ENCODE assay signal across 29 mouse cellular contexts in the genomic region with DNA sequence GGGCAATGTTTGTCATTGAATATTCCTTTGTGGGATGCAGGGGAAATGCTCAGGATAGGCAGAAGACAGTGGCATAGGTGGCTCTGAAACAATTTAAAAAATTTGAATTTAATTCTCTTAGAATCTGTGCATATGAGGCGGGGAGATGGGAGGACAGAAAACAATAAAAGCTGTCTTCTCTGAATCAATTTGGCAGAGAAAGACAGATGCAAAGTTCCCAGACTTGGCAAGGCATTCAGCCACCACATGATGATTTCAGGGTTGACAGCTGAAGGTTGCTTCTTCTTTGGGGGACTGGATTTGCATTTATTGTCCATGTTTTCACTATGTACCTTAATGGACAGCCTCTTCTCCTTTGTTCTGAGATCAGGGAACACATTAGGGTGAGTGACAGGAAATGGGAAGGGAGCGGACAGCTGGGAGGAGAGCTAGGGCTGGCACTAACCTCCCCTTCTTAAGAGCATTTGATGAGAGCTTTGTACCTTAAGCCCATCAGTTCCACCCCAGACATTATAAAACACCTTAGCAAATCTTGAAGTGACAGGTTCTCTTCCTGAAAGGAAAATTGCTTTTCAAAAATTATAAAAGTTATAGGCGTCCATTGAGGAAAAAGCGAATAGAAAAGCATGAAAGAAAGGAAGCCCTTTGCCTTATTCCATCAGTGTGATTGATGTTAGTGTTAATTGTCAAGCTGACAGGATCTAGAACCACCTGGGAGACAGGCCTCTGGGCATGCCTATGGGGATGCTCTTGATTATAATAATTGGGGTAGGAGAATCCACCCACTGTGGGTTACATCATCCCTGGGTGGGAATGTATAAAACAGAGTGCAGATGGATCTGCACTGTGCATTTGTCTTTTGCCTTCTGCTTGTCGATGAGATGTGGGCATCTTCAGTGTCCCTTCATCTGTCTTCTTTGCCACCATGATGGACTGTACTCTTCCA.
A peak's percentile ranks its signal among the peaks of the same experiment; 100 is the strongest.
DNase-seq lines count a peak whose midpoint lies in the region; ATAC-seq lines count a peak whose summit lies in the region.
"Had no signal": no experiment of that assay in that cellular context is flagged by ENCODE, and none has a peak within 500 bp of the region (broad histone marks: within the 10 kb centered on the region; RNA-seq: fewer than 3 reads in every experiment).

No protein-coding gene starts in this region.

- H3K4me2 ChIP-seq in forebrain, embryonic 16.5 days (ENCODE audit: low read length) = no peak overlapping the region
- H3K4me2 ChIP-seq in forebrain, embryonic 11.5 days (ENCODE audit: low read depth, low read length, severe bottlenecking) = no peak overlapping the region
- H3K4me2 ChIP-seq in midbrain, embryonic 12.5 days (replicated peaks) = no peak overlapping the region
- no peak overlapping the region for H3K4me2 ChIP-seq in midbrain, embryonic 11.5 days
- H3K4me2 ChIP-seq: heart, embryonic 11.5 days; kidney, embryonic 15.5 days; liver, embryonic 15.5 days; lung, embryonic 15.5 days; neural tube, embryonic 12.5 days had no signal

- no peak overlapping the region for H3K4me3 ChIP-seq in forebrain, embryonic 16.5 days (replicated peaks; ENCODE audit: low read length)
- no peak overlapping the region for H3K4me3 ChIP-seq in forebrain, embryonic 11.5 days (ENCODE audit: low read depth, low read length)
- H3K4me3 ChIP-seq in midbrain, embryonic 12.5 days = no peak overlapping the region
- no peak overlapping the region for H3K4me3 ChIP-seq in midbrain, embryonic 11.5 days (ENCODE audit: low read depth, low read length)
- H3K4me3 ChIP-seq: hindbrain, embryonic 10.5 days; kidney, embryonic 15.5 days; limb, embryonic 10.5 days; liver, embryonic 15.5 days; lung, embryonic 15.5 days; megakaryocyte, embryonic 14.5 days; neural tube, embryonic 12.5 days had no signal

- DNase-seq in forebrain, embryonic 11.5 days (ENCODE audit: low spot score) = no peak
- no peak for DNase-seq in midbrain, embryonic 11.5 days (ENCODE audit: low spot score, missing footprints)
- peak; percentile 14 to 19 for DNase-seq in layer of hippocampus, adult 8-10 months (ENCODE audit: low spot score in 2 of 2)
- DNase-seq in retina, embryonic 14.5 days (ENCODE audit: low spot score) = peak; percentile 2
- DNase-seq in right cerebral cortex, postnatal 4 days = no peak
- no peak for DNase-seq in cerebellum, adult 8-10 months
- DNase-seq: adrenal gland, postnatal 36 days; cerebellum, adult 18-20 months; cerebellum, postnatal 25 days; embryo, embryonic 11 days; gastrocnemius, postnatal 10 days; kidney, adult 11 months; kidney, postnatal 4 days; liver; lung, postnatal 36 days; right cerebral cortex, adult 18-20 months; thymus, adult 2 months; thymus, postnatal 4 days had no signal

- H3K9me3 ChIP-seq in forebrain, embryonic 16.5 days (ENCODE audit: control insufficient read depth, low read length) = no peaks in the 10 kb centered on the region
- no peaks in the 10 kb centered on the region for H3K9me3 ChIP-seq in forebrain, embryonic 11.5 days (ENCODE audit: control insufficient read depth, low read length)
- no peaks in the 10 kb centered on the region for H3K9me3 ChIP-seq in midbrain, embryonic 12.5 days
- H3K9me3 ChIP-seq in midbrain, embryonic 11.5 days (ENCODE audit: control insufficient read depth, low read length) = no peaks in the 10 kb centered on the region
- H3K9me3 ChIP-seq: hindbrain, embryonic 10.5 days; kidney, embryonic 15.5 days; limb, embryonic 10.5 days; liver, embryonic 15.5 days; lung, embryonic 15.5 days; neural tube, embryonic 12.5 days had no signal

- 72% methylated on average over 5 of the region's 5 CpGs for WGBS in forebrain, embryonic 16.5 days
- 83% methylated on average over 5 of the region's 5 CpGs for WGBS in forebrain, embryonic 11.5 days
- WGBS in midbrain, embryonic 12.5 days = 73% methylated on average over 5 of the region's 5 CpGs
- WGBS in midbrain, embryonic 11.5 days = 67% methylated on average over 5 of the region's 5 CpGs

- no peaks in the 10 kb centered on the region for H3K27me3 ChIP-seq in forebrain, embryonic 16.5 days (replicated peaks; ENCODE audit: control insufficient read depth, insufficient read depth, low read length)
- H3K27me3 ChIP-seq in forebrain, embryonic 11.5 days (ENCODE audit: control insufficient read depth, insufficient read depth, low read length) = no peaks in the 10 kb centered on the region
- no peaks in the 10 kb centered on the region for H3K27me3 ChIP-seq in midbrain, embryonic 12.5 days
- H3K27me3 ChIP-seq in midbrain, embryonic 11.5 days (ENCODE audit: control insufficient read depth, insufficient read depth, low read length) = no peaks in the 10 kb centered on the region
- H3K27me3 ChIP-seq: kidney, embryonic 15.5 days; liver, embryonic 15.5 days; lung, embryonic 15.5 days; megakaryocyte, embryonic 14.5 days; neural tube, embryonic 12.5 days had no signal

- H3K9ac ChIP-seq in forebrain, embryonic 16.5 days (replicated peaks; ENCODE audit: low read depth, low read length) = no peak overlapping the region
- H3K9ac ChIP-seq in forebrain, embryonic 11.5 days (ENCODE audit: low read length) = no peak overlapping the region
- no peak overlapping the region for H3K9ac ChIP-seq in midbrain, embryonic 12.5 days (replicated peaks)
- H3K9ac ChIP-seq in midbrain, embryonic 11.5 days (ENCODE audit: low read length) = no peak overlapping the region
- H3K9ac ChIP-seq: kidney, embryonic 15.5 days; liver, embryonic 15.5 days; lung, embryonic 15.5 days; neural tube, embryonic 12.5 days had no signal

- no peak overlapping the region for H3K27ac ChIP-seq in forebrain, embryonic 16.5 days (ENCODE audit: low read length)
- H3K27ac ChIP-seq in forebrain, embryonic 11.5 days (ENCODE audit: low read depth, low read length) = no peak overlapping the region
- H3K27ac ChIP-seq in midbrain, embryonic 12.5 days (replicated peaks) = no peak overlapping the region
- H3K27ac ChIP-seq in midbrain, embryonic 11.5 days (ENCODE audit: low read depth, low read length) = no peak overlapping the region
- H3K27ac ChIP-seq: hindbrain, embryonic 10.5 days; kidney, embryonic 15.5 days; limb, embryonic 10.5 days; liver, embryonic 15.5 days; lung, embryonic 15.5 days; neural tube, embryonic 12.5 days had no signal

- H3K4me1 ChIP-seq in forebrain, embryonic 16.5 days (replicated peaks; ENCODE audit: control insufficient read depth, insufficient read depth, low read length) = no peaks in the 10 kb centered on the region
- H3K4me1 ChIP-seq in forebrain, embryonic 11.5 days (replicated peaks; ENCODE audit: control insufficient read depth, insufficient read depth, low read length) = no peaks in the 10 kb centered on the region
- H3K4me1 ChIP-seq in midbrain, embryonic 12.5 days = no peaks in the 10 kb centered on the region
- H3K4me1 ChIP-seq in midbrain, embryonic 11.5 days (ENCODE audit: control insufficient read depth, insufficient read depth, low read length) = no peaks in the 10 kb centered on the region
- H3K4me1 ChIP-seq: hindbrain, embryonic 10.5 days; kidney, embryonic 15.5 days; limb, embryonic 10.5 days; liver, embryonic 15.5 days; lung, embryonic 15.5 days; neural tube, embryonic 12.5 days had no signal

- H3K36me3 ChIP-seq in forebrain, embryonic 16.5 days (ENCODE audit: control insufficient read depth, insufficient read depth) = no peaks in the 10 kb centered on the region
- H3K36me3 ChIP-seq in forebrain, embryonic 11.5 days (ENCODE audit: control insufficient read depth, insufficient read depth, low read length) = no peaks in the 10 kb centered on the region
- H3K36me3 ChIP-seq in midbrain, embryonic 12.5 days = no peaks in the 10 kb centered on the region
- H3K36me3 ChIP-seq in midbrain, embryonic 11.5 days (ENCODE audit: control insufficient read depth, insufficient read depth, low read length) = no peaks in the 10 kb centered on the region
- H3K36me3 ChIP-seq: hindbrain, embryonic 10.5 days; kidney, embryonic 15.5 days; limb, embryonic 10.5 days; liver, embryonic 15.5 days; lung, embryonic 15.5 days; neural tube, embryonic 12.5 days had no signal

- peak; percentile 72 for ATAC-seq in forebrain, embryonic 16.5 days
- ATAC-seq in forebrain, embryonic 11.5 days (replicated peaks; ENCODE audit: low FRiP score) = no peak
- peak; percentile 49; the same call in 1 of the 2 replicates for ATAC-seq in midbrain, embryonic 12.5 days (ENCODE audit: low FRiP score, low read depth)
- ATAC-seq in midbrain, embryonic 11.5 days (ENCODE audit: low FRiP score) = no peak
- ATAC-seq: Patski had no signal

Comparison
In these comparisons a context has a peak if more than half of its experiments do, and no peak if none do; other contexts are left out.
1. ATAC-seq: peak in forebrain, embryonic 16.5 days (single experiment) and midbrain, embryonic 12.5 days (single experiment); none in forebrain, embryonic 11.5 days (single experiment) and midbrain, embryonic 11.5 days (single experiment).
2. DNase-seq: peak in layer of hippocampus, adult 8-10 months (2 of 2) and retina, embryonic 14.5 days (single experiment); none in forebrain, embryonic 11.5 days (single experiment), midbrain, embryonic 11.5 days (single experiment), right cerebral cortex, postnatal 4 days (single experiment) and cerebellum, adult 8-10 months (single experiment).